8 mouse cellular contexts compared by ENCODE assay signal in genomic region chr1:45925500-45926392, GRCm38 (mm10). TPM values are rescaled to one million over a fixed set of nuclear protein-coding genes. Genes with fewer than 3 reads are reported as not detected.
DNase-seq lines count a peak whose midpoint lies in the region; ATAC-seq and TF ChIP-seq lines count a peak whose summit lies in the region.

No protein-coding gene starts in this region.

- H3K4me2 ChIP-seq in forebrain, postnatal 0 days (ENCODE audit: low read depth) = peak overlapping the region; percentile 93
- peak overlapping the region; percentile 90 for H3K4me2 ChIP-seq in lung, postnatal 0 days (replicated peaks; ENCODE audit: low read depth, low read length)

- no peak for TF ChIP-seq EP300 in lung, postnatal 0 days (IDR thresholded peaks at IDR 0.05)

- 0 out of 2 replicates have a peak, but pooled peaks cover 3% of the 10 kb centered on the region for H3K4me1 ChIP-seq in forebrain, postnatal 0 days (ENCODE audit: insufficient read depth)
- H3K4me1 ChIP-seq in lung, postnatal 0 days (ENCODE audit: insufficient read depth, low read depth, low read length) = peaks cover 4% of the 10 kb centered on the region; the same call in 1 of the 2 replicates

- H3K36me3 ChIP-seq in forebrain, postnatal 0 days (ENCODE audit: insufficient read depth) = no peaks in the 10 kb centered on the region
- H3K36me3 ChIP-seq in lung, postnatal 0 days (ENCODE audit: insufficient read depth, low read length) = no peaks in the 10 kb centered on the region

- peak; percentile 98 for ATAC-seq in Patski
- peak; percentile 93 for ATAC-seq in forebrain, postnatal 0 days
- ATAC-seq in lung, postnatal 0 days = peak; percentile 97

- H3K27me3 ChIP-seq in Patski = no peaks in the 10 kb centered on the region
- H3K27me3 ChIP-seq in forebrain, postnatal 0 days (ENCODE audit: insufficient read depth, low read length) = peaks cover 6% of the 10 kb centered on the region
- peaks cover 4% of the 10 kb centered on the region; the same call in 1 of the 2 replicates for H3K27me3 ChIP-seq in lung, postnatal 0 days (replicated peaks; ENCODE audit: insufficient read depth, low read length)

- under 1% methylated on average over 53 of the region's 53 CpGs for WGBS in forebrain, postnatal 0 days
- WGBS in lung, postnatal 0 days = under 1% methylated on average over 52 of the region's 53 CpGs

- intact Hi-C loops in heart, postnatal 36 days (cut with DNase I) = loop anchor here (5.0 kb wide), 1 partner anchor 58 kb away; no protein-coding TSS in a partner anchor

- H3K4me3 ChIP-seq in forebrain, postnatal 0 days (ENCODE audit: low read depth, low read length) = peak overlapping the region; percentile 55
- peak overlapping the region; percentile 54 for H3K4me3 ChIP-seq in lung, postnatal 0 days (ENCODE audit: low read depth, low read length)

- H3K9me3 ChIP-seq in forebrain, postnatal 0 days (ENCODE audit: low read length) = no peaks in the 10 kb centered on the region
- H3K9me3 ChIP-seq in lung, postnatal 0 days (ENCODE audit: low read length) = no peaks in the 10 kb centered on the region

- CTCF ChIA-PET in Patski (lab: Charles Lee) = interaction anchor here (0.9 to 2.7 kb wide), 5 partner anchors 10 to 109 kb away, joined by 3 to 12 read pairs (median 6); no protein-coding TSS in a partner anchor

- no peak for DNase-seq in Patski (ENCODE audit: low read depth, low spot score)
- DNase-seq in cerebellum, adult 8-10 months = peak; percentile 22
- DNase-seq in forebrain, postnatal 0 days = peak; percentile 57
- DNase-seq in heart, postnatal 36 days = peak; percentile 82
- peak; percentile 60 for DNase-seq in layer of hippocampus, adult 9-11 months
- peak; percentile 91 for DNase-seq in lung, postnatal 0 days (ENCODE audit: low spot score)
- peak; percentile 32 for DNase-seq in retina, adult 2 months (ENCODE audit: low read depth, low spot score)
- DNase-seq in urinary bladder, postnatal 36 days (ENCODE audit: low spot score in 2 of 2) = peak; percentile 72 to 81

- in situ Hi-C loops in Patski (cut with MboI; ENCODE audit: low pct_unique_long_range_greater_than_20kb) = no loop called here

- peak overlapping the region; percentile 55 for H3K9ac ChIP-seq in forebrain, postnatal 0 days
- peak overlapping the region; percentile 20 for H3K9ac ChIP-seq in lung, postnatal 0 days (replicated peaks; ENCODE audit: low read depth)

- no peak overlapping the region for H3K27ac ChIP-seq in forebrain, postnatal 0 days (ENCODE audit: low read depth, low read length)
- H3K27ac ChIP-seq in lung, postnatal 0 days (ENCODE audit: low read length) = no peak overlapping the region

- no peak for TF ChIP-seq CTCF in Patski (IDR thresholded peaks at IDR 0.05)
- no peak for TF ChIP-seq CTCF in forebrain, postnatal 0 days (IDR thresholded peaks at IDR 0.05; ENCODE audit: low read depth)
- peak; percentile 22; the same call in 1 of the 2 replicates for TF ChIP-seq CTCF in lung, postnatal 0 days (IDR thresholded peaks at IDR 0.05)

- POLR2A ChIA-PET in Patski (lab: Charles Lee) = interaction anchor here (0.5 to 1.4 kb wide), 4 partner anchors 9 to 91 kb away, joined by 3 to 6 read pairs (median 4); no protein-coding TSS in a partner anchor

RNA-seq across cellular contexts. Expression of gene Slc40a1, which starts 0.6 kb away (rescaled TPM):
- polyA plus RNA-seq in Patski (2021) = 42.1 TPM
- total RNA-seq in forebrain, postnatal 0 days (2014; rRNA removed) = 12.3 and 13.9 TPM in 2 replicates
- 23.8 and 28.7 TPM in 2 replicates for polyA plus RNA-seq in forebrain, postnatal 0 days (2015; fragmentation: Nextera tagmentation; extraction: Ambion mirVana)
- total RNA-seq in heart, postnatal 36 days (2021) = 10 to 100 TPM; 23.1 to 24.1 TPM
- 20.4 and 23.1 TPM in 2 replicates for polyA plus RNA-seq in lung, postnatal 0 days (2015; fragmentation: Nextera tagmentation; extraction: Ambion mirVana)

RNA-seq across cellular contexts. Expression of gene Gm5269, which starts 35.7 kb away (rescaled TPM):
- not detected for polyA plus RNA-seq in Patski (2021)
- not detected in 2 replicates for total RNA-seq in forebrain, postnatal 0 days (2014; rRNA removed)
- polyA plus RNA-seq in forebrain, postnatal 0 days (2015; fragmentation: Nextera tagmentation; extraction: Ambion mirVana) = not detected in 2 replicates
- total RNA-seq in heart, postnatal 36 days (2021) = not detected
- polyA plus RNA-seq in lung, postnatal 0 days (2015; fragmentation: Nextera tagmentation; extraction: Ambion mirVana) = not detected in 2 replicates
